Mouse (Mus musculus) C2C12 (cell line): ENCODE measurements around the gene Mbnl2. TPM values are rescaled to one million over a fixed set of nuclear protein-coding genes. Genes with fewer than 3 reads are reported as not detected.

Experiments used
- H3K27me3 ChIP-seq: one replicate; pipeline ENCODE4 v1.6.1; 2011; ENCODE audit not compliant: control insufficient read depth, insufficient read depth, insufficient read length
- H3K36me3 ChIP-seq: one replicate; pipeline ENCODE4 v1.6.1; 2011; ENCODE audit not compliant: control insufficient read depth, insufficient read depth
- H3K4me3 ChIP-seq: one replicate; pipeline ENCODE4 v1.5.1; 2011; ENCODE audit warnings: mild to moderate bottlenecking, control low read depth; ENCODE audit not compliant: poor library complexity, insufficient read depth, severe bottlenecking
- H3K79me2 ChIP-seq: one replicate; pipeline ENCODE4 v1.6.1; 2011; ENCODE audit not compliant: control insufficient read depth, insufficient read depth
- H3K79me3 ChIP-seq: one replicate; pipeline ENCODE4 v1.6.1; 2011; ENCODE audit warnings: low read depth, control low read depth
- H3ac ChIP-seq: one replicate; pipeline ENCODE3; 2011; ENCODE audit warnings: low read depth; ENCODE audit not compliant: control insufficient read depth, insufficient read length
- CEBPB ChIP-seq: IDR thresholded peaks from one replicate; pipeline ENCODE4 v1.6.1; 2011; ENCODE audit warnings: low read depth, mild to moderate bottlenecking, control low read depth, moderate library complexity
- CTCF ChIP-seq: IDR thresholded peaks from one replicate; pipeline ENCODE4 v1.5.1; 2011; ENCODE audit not compliant: control insufficient read depth, insufficient read depth, insufficient read length
- FOSL1 ChIP-seq: IDR thresholded peaks from one replicate; pipeline ENCODE4 v1.8.0; 2011; ENCODE audit warnings: mild to moderate bottlenecking, low read length; ENCODE audit not compliant: poor library complexity, insufficient read depth, severe bottlenecking
- MAX ChIP-seq: IDR thresholded peaks from one replicate; pipeline ENCODE4 v1.6.1; 2011; ENCODE audit warnings: mild to moderate bottlenecking, control low read depth
- MYOD1 ChIP-seq: IDR thresholded peaks from one replicate; pipeline ENCODE4 v1.6.1; 2011; ENCODE audit warnings: low read depth; ENCODE audit not compliant: control insufficient read depth, insufficient read length
- MYOG ChIP-seq: IDR thresholded peaks from one replicate; pipeline ENCODE4 v1.6.1; 2011; ENCODE audit not compliant: control insufficient read depth, insufficient read length; ENCODE audit errors: extremely low read depth
- USF1 ChIP-seq: IDR thresholded peaks from one replicate; pipeline ENCODE4 v1.6.1; 2011; ENCODE audit warnings: low read depth, mild to moderate bottlenecking, control low read depth, moderate library complexity
- polyA plus RNA-seq: library from polyadenylated mRNA; unstranded; fragments of >200 nt; fragmentation: generic; extraction: Trizol; gene quantifications from one replicate; pipeline ENCODE4 v1.2.1, GENCODE M21; 2012; ENCODE audit warnings: missing spikeins

Gene Mbnl2
- polyA plus RNA-seq, 1 experiment = 42.1 TPM

- no peak overlapping the region for H3ac ChIP-seq
- no peak overlapping the region for H3K4me3 ChIP-seq
- H3K27me3 ChIP-seq = no peaks in the 10 kb centered on the region
- TF ChIP-seq FOSL1 (no peak), CTCF (no peak), MYOG (no peak), MAX (no peak), CEBPB (no peak), USF1 (no peak), MYOD1 (no peak)
- H3K79me3 ChIP-seq = peaks cover 96% of the 10 kb centered on the region
- H3K79me2 ChIP-seq = peaks cover 100% of the 10 kb centered on the region
- H3K36me3 ChIP-seq = peaks cover 82% of the 10 kb centered on the region
Measured at GRCm38 (mm10) chr14:120330881-120331514, 55.5 kb downstream of the Mbnl2 start.

- Histone ChIP-seq H3K4me3 (no peak overlapping the region), H3K79me2 (peaks cover 100% of the 10 kb centered on the region), H3K36me3 (peaks cover 89% of the 10 kb centered on the region), H3ac (no peak overlapping the region), H3K27me3 (no peaks in the 10 kb centered on the region), H3K79me3 (peaks cover 98% of the 10 kb centered on the region)
- no peak for TF ChIP-seq FOSL1
- no peak for TF ChIP-seq MAX
- TF ChIP-seq USF1 = no peak
- no peak for TF ChIP-seq MYOG
- TF ChIP-seq CEBPB = no peak
- TF ChIP-seq MYOD1 = no peak
- TF ChIP-seq CTCF = no peak
Measured at GRCm38 (mm10) chr14:120333465-120334243, 58.2 kb downstream of the Mbnl2 start.

- no peak for TF ChIP-seq MAX
- TF ChIP-seq FOSL1 = no peak
- TF ChIP-seq MYOD1 = no peak
- no peak for TF ChIP-seq CTCF
- TF ChIP-seq MYOG = no peak
- no peak for TF ChIP-seq USF1
- TF ChIP-seq CEBPB = no peak
- H3K27me3 ChIP-seq = no peaks in the 10 kb centered on the region
- peaks cover 98% of the 10 kb centered on the region for H3K79me3 ChIP-seq
Measured at GRCm38 (mm10) chr14:120335366-120335765, 59.9 kb downstream of the Mbnl2 start.

DNA sequence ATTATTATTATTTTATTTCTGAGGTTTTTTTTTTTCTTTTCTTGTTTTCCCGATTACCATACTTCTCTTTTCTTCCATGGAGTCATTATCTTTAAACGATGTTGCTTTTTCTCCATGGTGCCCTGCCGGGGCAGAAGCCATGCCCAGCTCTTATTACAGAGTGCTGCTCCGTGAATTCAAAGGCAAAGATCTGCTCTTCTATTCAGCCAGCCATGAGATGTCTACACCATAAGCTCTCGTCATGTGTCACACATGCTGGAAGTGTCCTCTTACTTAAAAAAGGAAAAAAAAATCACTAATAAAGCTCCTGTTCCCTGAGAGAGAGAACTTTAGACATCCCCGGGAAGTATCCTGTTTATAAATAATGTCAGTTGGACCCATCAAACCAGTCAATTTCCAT, 60.4 kb downstream of the Mbnl2 start:
- peaks cover 100% of the 10 kb centered on the region for H3K79me2 ChIP-seq
- H3ac ChIP-seq = no peak overlapping the region
- no peaks in the 10 kb centered on the region for H3K27me3 ChIP-seq
- H3K4me3 ChIP-seq = no peak overlapping the region
- no peak for TF ChIP-seq MYOG
- no peak for TF ChIP-seq CEBPB
- no peak for TF ChIP-seq CTCF
- no peak for TF ChIP-seq MAX
- no peak for TF ChIP-seq MYOD1
- no peak for TF ChIP-seq FOSL1
- TF ChIP-seq USF1 = no peak
- peaks cover 98% of the 10 kb centered on the region for H3K79me3 ChIP-seq
- peaks cover 90% of the 10 kb centered on the region for H3K36me3 ChIP-seq

More at GRCm38 (mm10) chr14:120335366-120335765, 59.9 kb downstream of the Mbnl2 start:
- no peak overlapping the region for H3ac ChIP-seq
- peaks cover 88% of the 10 kb centered on the region for H3K36me3 ChIP-seq
- no peak overlapping the region for H3K4me3 ChIP-seq
- H3K79me2 ChIP-seq = peaks cover 100% of the 10 kb centered on the region

GRCm38 (mm10) chr14:120336380-120336779, 60.9 kb downstream of the Mbnl2 start:
- H3K27me3 ChIP-seq = no peaks in the 10 kb centered on the region
- peaks cover 86% of the 10 kb centered on the region for H3K36me3 ChIP-seq
- peaks cover 98% of the 10 kb centered on the region for H3K79me3 ChIP-seq
- no peak overlapping the region for H3ac ChIP-seq
- TF ChIP-seq FOSL1 (no peak), USF1 (no peak), MYOG (no peak), MAX (no peak), MYOD1 (no peak), CEBPB (no peak), CTCF (no peak)
- peaks cover 100% of the 10 kb centered on the region for H3K79me2 ChIP-seq
- H3K4me3 ChIP-seq = no peak overlapping the region
